Mouse (Mus musculus) heart, embryonic 10.5 days (tissue): Measurements from ENCODE around the gene Helz. TPM values are rescaled to one million over a fixed set of nuclear protein-coding genes. Genes with fewer than 3 reads are reported as not detected.
"Not testable (repeated sequence)": the region's sequence is repeated elsewhere in the genome, so short reads cannot be mapped to it uniquely, and the experiment has no call there.

Experiments used
- DNase-seq: peaks from one replicate; pipeline ENCODE4 v3.0.0-alpha.2; 2017; ENCODE audit warnings: low spot score
- H3K27ac ChIP-seq: fragments of 300-500 bp; sonication (generic); 2 replicates; pipeline ENCODE4 v1.5.1; 2016; ENCODE audit warnings: mild to moderate bottlenecking
- H3K27me3 ChIP-seq: fragments of 300-500 bp; sonication (generic); 2 replicates; pipeline ENCODE4 v1.6.1; 2016; ENCODE audit warnings: mild to moderate bottlenecking; ENCODE audit not compliant: poor library complexity, insufficient read depth, severe bottlenecking
- H3K36me3 ChIP-seq: fragments of 300-500 bp; sonication (generic); 2 replicates; pipeline ENCODE4 v1.6.1; 2016; ENCODE audit warnings: mild to moderate bottlenecking, moderate library complexity
- H3K4me1 ChIP-seq: fragments of 300-500 bp; sonication (generic); 2 replicates; pipeline ENCODE4 v1.6.1; 2016; ENCODE audit warnings: mild to moderate bottlenecking
- H3K4me3 ChIP-seq: fragments of 300-500 bp; sonication (generic); 2 replicates; pipeline ENCODE4 v1.5.1; 2016; ENCODE audit warnings: mild to moderate bottlenecking, moderate library complexity
- H3K9me3 ChIP-seq: fragments of 300-500 bp; sonication (generic); 2 replicates; pipeline ENCODE4 v1.6.1; 2016; ENCODE audit warnings: mild to moderate bottlenecking, moderate library complexity
- WGBS: fragments of 180-500 bp; shearing (Covaris S2); methylation state at CpG from one replicate; pipeline ENCODE4 v1.1.7; 2016; 5-methylcytosine and 5-hydroxymethylcytosine counted together
- polyA plus RNA-seq: library from polyadenylated mRNA; unstranded; fragments of >200 nt; fragmentation: Nextera tagmentation; extraction: Ambion mirVana; gene quantifications from 2 replicates; pipeline ENCODE4 v1.2.1, GENCODE M21; 2016

Gene Helz
- 20.9 and 22.4 TPM in 2 replicates for polyA plus RNA-seq

- Histone ChIP-seq H3K9me3 (no peaks in the 10 kb centered on the region), H3K36me3 (peaks cover 21% of the 10 kb centered on the region), H3K4me3 (peak within 1 kb of the TSS; percentile 90), H3K27me3 (no peaks in the 10 kb centered on the region), H3K4me1 (peaks cover 21% of the 10 kb centered on the region), H3K27ac (peak within 1 kb of the TSS; percentile 96)
- DNase-seq, result peak; percentile 93
- WGBS, result under 1% methylated on average over 70 of the region's 70 CpGs
Observed at GRCm38 (mm10) chr11:107547351-107548203, at the start of gene Helz. Gene Helz (plus strand): TSS chr11:107547930.

GRCm38 (mm10) chr11:107502801-107503200, 44.9 kb upstream of the Helz start:
- no peak for DNase-seq
- H3K4me3 ChIP-seq, result no peak overlapping the region
- H3K9me3 ChIP-seq, result no peaks in the 10 kb centered on the region
- peaks cover 20% of the 10 kb centered on the region for H3K36me3 ChIP-seq
- H3K27me3 ChIP-seq, result no peaks in the 10 kb centered on the region
- no peaks in the 10 kb centered on the region for H3K4me1 ChIP-seq
- 85% methylated on average over 8 of the region's 8 CpGs for WGBS
- no peak overlapping the region for H3K27ac ChIP-seq

- H3K27me3 ChIP-seq, H3K4me3 ChIP-seq, DNase-seq, H3K36me3 ChIP-seq, H3K27ac ChIP-seq, H3K4me1 ChIP-seq, H3K9me3 ChIP-seq: not testable (repeated sequence)
- 90% methylated on average over 3 of the region's 4 CpGs for WGBS
Observed at GRCm38 (mm10) chr11:107504364-107504763, 43.4 kb upstream of the Helz start.

GRCm38 (mm10) chr11:107506260-107506659, 41.5 kb upstream of the Helz start:
- Histone ChIP-seq H3K36me3 (no peaks in the 10 kb centered on the region), H3K4me3 (no peak overlapping the region), H3K4me1 (peaks cover 18% of the 10 kb centered on the region), H3K9me3 (no peaks in the 10 kb centered on the region), H3K27me3 (no peaks in the 10 kb centered on the region), H3K27ac (no peak overlapping the region)
- no peak for DNase-seq
- 71% methylated on average over 1 of the region's 1 CpGs for WGBS

- 16% methylated on average over 11 of the region's 11 CpGs for WGBS
- H3K4me3 ChIP-seq, result peak overlapping the region; percentile 27
- DNase-seq, result no peak
- H3K27ac ChIP-seq, result no peak overlapping the region
- no peaks in the 10 kb centered on the region for H3K9me3 ChIP-seq
- no peaks in the 10 kb centered on the region for H3K27me3 ChIP-seq
- H3K36me3 ChIP-seq, result no peaks in the 10 kb centered on the region
- peaks cover 33% of the 10 kb centered on the region for H3K4me1 ChIP-seq
Observed at GRCm38 (mm10) chr11:107509631-107510338, 37.9 kb upstream of the Helz start.

- DNase-seq, result no peak
- Histone ChIP-seq H3K36me3 (no peaks in the 10 kb centered on the region), H3K27me3 (no peaks in the 10 kb centered on the region), H3K9me3 (no peaks in the 10 kb centered on the region), H3K27ac (peak overlapping the region; percentile 63; the same call in 1 of the 2 replicates), H3K4me3 (peak overlapping the region; percentile 45), H3K4me1 (peaks cover 33% of the 10 kb centered on the region)
- WGBS, result 3% methylated on average over 18 of the region's 18 CpGs
Observed at GRCm38 (mm10) chr11:107510362-107511269, 37.1 kb upstream of the Helz start.

GRCm38 (mm10) chr11:107511954-107512353, 35.8 kb upstream of the Helz start:
- peak; percentile 81 for DNase-seq
- H3K36me3 ChIP-seq, H3K9me3 ChIP-seq, H3K4me3 ChIP-seq, H3K27ac ChIP-seq, H3K27me3 ChIP-seq: not testable (repeated sequence)
- peaks cover 33% of the 10 kb centered on the region for H3K4me1 ChIP-seq
- WGBS, result 50% methylated on average over 5 of the region's 5 CpGs

GRCm38 (mm10) chr11:107513047-107513446, 34.7 kb upstream of the Helz start:
- DNase-seq, result no peak
- H3K36me3 ChIP-seq, result no peaks in the 10 kb centered on the region
- H3K27me3 ChIP-seq, result no peaks in the 10 kb centered on the region
- no peaks in the 10 kb centered on the region for H3K9me3 ChIP-seq
- peaks cover 38% of the 10 kb centered on the region for H3K4me1 ChIP-seq
- H3K27ac ChIP-seq, result no peak overlapping the region
- H3K4me3 ChIP-seq, result no peak overlapping the region
- 77% methylated on average over 10 of the region's 10 CpGs for WGBS

GRCm38 (mm10) chr11:107516387-107516786, 31.3 kb upstream of the Helz start:
- Histone ChIP-seq H3K36me3 (no peaks in the 10 kb centered on the region), H3K9me3 (no peaks in the 10 kb centered on the region), H3K27ac (no peak overlapping the region), H3K4me1 (peaks cover 20% of the 10 kb centered on the region), H3K4me3 (no peak overlapping the region), H3K27me3 (no peaks in the 10 kb centered on the region)
- 85% methylated on average over 2 of the region's 2 CpGs for WGBS
- no peak for DNase-seq

GRCm38 (mm10) chr11:107518645-107519429, 28.9 kb upstream of the Helz start:
- no peak overlapping the region for H3K4me3 ChIP-seq
- H3K4me1 ChIP-seq, result 0 out of 2 replicates have a peak, but pooled peaks cover 4% of the 10 kb centered on the region
- H3K27ac ChIP-seq, result no peak overlapping the region
- WGBS, result 76% methylated on average over 5 of the region's 5 CpGs
- H3K27me3 ChIP-seq, result no peaks in the 10 kb centered on the region
- no peaks in the 10 kb centered on the region for H3K36me3 ChIP-seq
- DNase-seq, result no peak
- H3K9me3 ChIP-seq, result no peaks in the 10 kb centered on the region

GRCm38 (mm10) chr11:107521153-107521552, 26.6 kb upstream of the Helz start:
- no peaks in the 10 kb centered on the region for H3K9me3 ChIP-seq
- no peaks in the 10 kb centered on the region for H3K27me3 ChIP-seq
- H3K27ac ChIP-seq, result no peak overlapping the region
- H3K36me3 ChIP-seq, result no peaks in the 10 kb centered on the region
- H3K4me3 ChIP-seq, result no peak overlapping the region
- no peak for DNase-seq
- WGBS, result 67% methylated on average over 1 of the region's 1 CpGs
- H3K4me1 ChIP-seq, result 0 out of 2 replicates have a peak, but pooled peaks cover 4% of the 10 kb centered on the region

- H3K27me3 ChIP-seq, result no peaks in the 10 kb centered on the region
- no peak overlapping the region for H3K27ac ChIP-seq
- 0 out of 2 replicates have a peak, but pooled peaks cover 5% of the 10 kb centered on the region for H3K4me1 ChIP-seq
- H3K36me3 ChIP-seq, result no peaks in the 10 kb centered on the region
- DNase-seq, result no peak
- H3K4me3 ChIP-seq, result no peak overlapping the region
- WGBS, result 75% methylated on average over 1 of the region's 1 CpGs
- H3K9me3 ChIP-seq, result no peaks in the 10 kb centered on the region
Observed at GRCm38 (mm10) chr11:107524966-107525365, 22.8 kb upstream of the Helz start.
